Mouse (Mus musculus) liver, embryonic 16.5 days (tissue): ENCODE results near the gene Uchl3. TPM values are rescaled to one million over a fixed set of nuclear protein-coding genes. Genes with fewer than 3 reads are reported as not detected.

Experiments
- ATAC-seq: fragments of 200-750 bp; cut with Nextera tagmentation; 2 replicates; pipeline ENCODE4 v1.8.0; 2017; ENCODE audit warnings: low read depth, mild to moderate bottlenecking, moderate number of reproducible peaks, moderate library complexity
- H3K27ac ChIP-seq: fragments of 300-500 bp; sonication (generic); 2 replicates; pipeline ENCODE4 v1.5.1; 2014; ENCODE audit warnings: mild to moderate bottlenecking, low read length
- H3K27me3 ChIP-seq: fragments of 300-500 bp; sonication (generic); 2 replicates; pipeline ENCODE4 v1.6.1; 2014; ENCODE audit warnings: low read depth, low read length, mixed read lengths; ENCODE audit not compliant: control insufficient read depth, insufficient read depth
- H3K36me3 ChIP-seq: fragments of 300-500 bp; sonication (generic); 2 replicates; pipeline ENCODE4 v1.6.1; 2014; ENCODE audit warnings: mild to moderate bottlenecking; ENCODE audit not compliant: control insufficient read depth, insufficient read depth
- H3K4me1 ChIP-seq: fragments of 300-500 bp; sonication (generic); 2 replicates; pipeline ENCODE4 v1.6.1; 2014; ENCODE audit warnings: low read depth, low read length, mixed read lengths; ENCODE audit not compliant: control insufficient read depth
- H3K4me2 ChIP-seq: fragments of 300-500 bp; sonication (generic); 2 replicates; pipeline ENCODE4 v1.6.1; 2014; ENCODE audit warnings: low read depth, low read length, mixed read lengths
- H3K4me3 ChIP-seq: fragments of 300-500 bp; sonication (generic); 2 replicates; pipeline ENCODE4 v1.5.1; 2014; ENCODE audit warnings: low read depth, mild to moderate bottlenecking, low read length
- H3K9ac ChIP-seq: fragments of 300-500 bp; sonication (generic); 2 replicates; pipeline ENCODE4 v1.6.1; 2014; ENCODE audit warnings: low read depth, low read length
- H3K9me3 ChIP-seq: fragments of 300-500 bp; sonication (generic); replicated peaks from 2 replicates; pipeline ENCODE4 v1.6.1; 2016; ENCODE audit warnings: low read length; ENCODE audit not compliant: control insufficient read depth
- WGBS: fragments of 180-500 bp; shearing (Covaris S2); extraction: QIAGEN DNeasy Blood & Tissue Kit; methylation state at CpG from one replicate; pipeline ENCODE4 v1.1.7; 2014; ENCODE audit not compliant: insufficient replicate concordance; 5-methylcytosine and 5-hydroxymethylcytosine counted together
- polyA plus RNA-seq: library from polyadenylated mRNA; unstranded; fragments of >200 nt; fragmentation: Nextera tagmentation; extraction: Ambion mirVana; gene quantifications from 2 replicates; pipeline ENCODE4 v1.2.1, GENCODE M21; 2015

The Uchl3 gene
- polyA plus RNA-seq, 1 experiment from 2014 or later = 40.3 TPM

- Histone ChIP-seq H3K36me3 (peaks cover 2% of the 10 kb centered on the region; the same call in 1 of the 2 replicates), H3K27ac (no peak overlapping the region), H3K4me2 (no peak overlapping the region), H3K4me3 (no peak overlapping the region), H3K4me1 (no peaks in the 10 kb centered on the region), H3K27me3 (no peaks in the 10 kb centered on the region), H3K9ac (no peak overlapping the region), H3K9me3 (no peaks in the 10 kb centered on the region)
- 49% methylated on average over 2 of the region's 2 CpGs for WGBS
- no peak for ATAC-seq
These were observed 23.2 kb upstream of the Uchl3 start for GRCm38 (mm10) chr14:101630548-101630947.

GRCm38 (mm10) chr14:101635765-101636164 lies 18.0 kb upstream of the Uchl3 start:
- no peaks in the 10 kb centered on the region for H3K9me3 ChIP-seq
- H3K4me3 ChIP-seq = no peak overlapping the region
- H3K27ac ChIP-seq = no peak overlapping the region
- H3K4me1 ChIP-seq = peaks cover 4% of the 10 kb centered on the region
- WGBS = 88% methylated on average over 1 of the region's 1 CpGs
- H3K27me3 ChIP-seq = no peaks in the 10 kb centered on the region
- H3K4me2 ChIP-seq = no peak overlapping the region
- no peak overlapping the region for H3K9ac ChIP-seq
- H3K36me3 ChIP-seq = peaks cover 2% of the 10 kb centered on the region; the same call in 1 of the 2 replicates
- ATAC-seq = no peak

- no peak overlapping the region for H3K4me3 ChIP-seq
- no peaks in the 10 kb centered on the region for H3K27me3 ChIP-seq
- 75% methylated on average over 6 of the region's 6 CpGs for WGBS
- no peak overlapping the region for H3K27ac ChIP-seq
- ATAC-seq = no peak
- peaks cover 4% of the 10 kb centered on the region for H3K4me1 ChIP-seq
- H3K9ac ChIP-seq = no peak overlapping the region
- peaks cover 2% of the 10 kb centered on the region; the same call in 1 of the 2 replicates for H3K36me3 ChIP-seq
- H3K4me2 ChIP-seq = no peak overlapping the region
- H3K9me3 ChIP-seq = no peaks in the 10 kb centered on the region
These were observed 16.4 kb upstream of the Uchl3 start for GRCm38 (mm10) chr14:101637381-101637780.

- Histone ChIP-seq H3K36me3 (no peaks in the 10 kb centered on the region), H3K27me3 (no peaks in the 10 kb centered on the region), H3K4me3 (peak within 1 kb of the TSS; percentile 78), H3K4me1 (peaks cover 4% of the 10 kb centered on the region), H3K27ac (peak within 1 kb of the TSS; percentile 66), H3K9me3 (no peaks in the 10 kb centered on the region), H3K9ac (peak within 1 kb of the TSS; percentile 75), H3K4me2 (peak within 1 kb of the TSS; percentile 74)
- 0% methylated on average over 36 of the region's 39 CpGs for WGBS
- peak; percentile 97 for ATAC-seq
These were observed 13.5 kb upstream of the Uchl3 start, which contains the start of gene Commd6 for GRCm38 (mm10) chr14:101640153-101640843. Gene Commd6 (minus strand): TSS chr14:101640686.

- WGBS = 52% methylated on average over 1 of the region's 1 CpGs
- no peak for ATAC-seq
- H3K27ac ChIP-seq = no peak overlapping the region
- H3K36me3 ChIP-seq = no peaks in the 10 kb centered on the region
- no peaks in the 10 kb centered on the region for H3K27me3 ChIP-seq
- H3K9me3 ChIP-seq = no peaks in the 10 kb centered on the region
- H3K9ac ChIP-seq = no peak overlapping the region
- no peaks in the 10 kb centered on the region for H3K4me1 ChIP-seq
- H3K4me3 ChIP-seq = no peak overlapping the region
- no peak overlapping the region for H3K4me2 ChIP-seq
These were observed 8.8 kb upstream of the Uchl3 start for GRCm38 (mm10) chr14:101644948-101645347.

GRCm38 (mm10) chr14:101650551-101650950 lies 3.2 kb upstream of the Uchl3 start:
- WGBS = 57% methylated on average over 4 of the region's 4 CpGs
- ATAC-seq = no peak
- H3K27me3 ChIP-seq = no peaks in the 10 kb centered on the region
- no peak overlapping the region for H3K9ac ChIP-seq
- no peak overlapping the region for H3K4me3 ChIP-seq
- peaks cover 6% of the 10 kb centered on the region; the same call in 1 of the 2 replicates for H3K4me1 ChIP-seq
- no peak overlapping the region for H3K4me2 ChIP-seq
- H3K36me3 ChIP-seq = no peaks in the 10 kb centered on the region
- H3K27ac ChIP-seq = no peak overlapping the region
- H3K9me3 ChIP-seq = no peaks in the 10 kb centered on the region

GRCm38 (mm10) chr14:101652571-101652970 lies 1.2 kb upstream of the Uchl3 start:
- Histone ChIP-seq H3K27ac (no peak overlapping the region), H3K4me1 (peaks cover 6% of the 10 kb centered on the region; the same call in 1 of the 2 replicates), H3K36me3 (no peaks in the 10 kb centered on the region), H3K4me2 (no peak overlapping the region), H3K4me3 (no peak overlapping the region), H3K27me3 (no peaks in the 10 kb centered on the region), H3K9ac (no peak overlapping the region), H3K9me3 (no peaks in the 10 kb centered on the region)
- 73% methylated on average over 6 of the region's 6 CpGs for WGBS
- no peak for ATAC-seq

- WGBS = 1% methylated on average over 10 of the region's 10 CpGs
- no peak overlapping the region for H3K27ac ChIP-seq
- H3K4me1 ChIP-seq = peaks cover 6% of the 10 kb centered on the region; the same call in 1 of the 2 replicates
- ATAC-seq = peak; percentile 1; the same call in 1 of the 2 replicates
- no peaks in the 10 kb centered on the region for H3K27me3 ChIP-seq
- H3K36me3 ChIP-seq = no peaks in the 10 kb centered on the region
- H3K9me3 ChIP-seq = no peaks in the 10 kb centered on the region
- H3K4me3 ChIP-seq = peak overlapping the region; percentile 91
- H3K9ac ChIP-seq = peak overlapping the region; percentile 81
- peak overlapping the region; percentile 94 for H3K4me2 ChIP-seq
These were observed 751 bp downstream of the Uchl3 start for GRCm38 (mm10) chr14:101654526-101654909.

- Histone ChIP-seq H3K9me3 (no peaks in the 10 kb centered on the region), H3K4me2 (no peak overlapping the region), H3K9ac (no peak overlapping the region), H3K4me3 (no peak overlapping the region), H3K27me3 (no peaks in the 10 kb centered on the region), H3K4me1 (peaks cover 6% of the 10 kb centered on the region; the same call in 1 of the 2 replicates), H3K36me3 (no peaks in the 10 kb centered on the region), H3K27ac (no peak overlapping the region)
- ATAC-seq = no peak
- 34% methylated on average over 10 of the region's 10 CpGs for WGBS
These were observed 2.5 kb downstream of the Uchl3 start for GRCm38 (mm10) chr14:101656307-101656706.
